Mouse (Mus musculus): ENCODE results near the gene Atad1. TPM values are rescaled to one million over a fixed set of nuclear protein-coding genes. Genes with fewer than 3 reads are reported as not detected.

The Atad1 gene
- polyA plus RNA-seq, 1 experiment from 2014 or later: 49.6 TPM

GRCm38 (mm10) chr19:32756900-32757725 is 17.5 kb upstream of the Atad1 start, which contains the start of gene Pten:
Pten (plus strand) TSS chr19:32757497.
- Histone ChIP-seq H3K36me3 (ENCODE audit: control insufficient read depth, insufficient read depth) (no peaks in the 10 kb centered on the region), H3K4me2 (replicated peaks; ENCODE audit: low read depth) (peak within 1 kb of the TSS; percentile 90), H3K9me3 (ENCODE audit: control insufficient read depth) (no peaks in the 10 kb centered on the region), H3K27me3 (replicated peaks; ENCODE audit: control insufficient read depth, insufficient read depth, low read length) (no peaks in the 10 kb centered on the region), H3K4me1 (replicated peaks; ENCODE audit: control insufficient read depth, insufficient read depth, low read length) (no peaks in the 10 kb centered on the region), H3K27ac (ENCODE audit: low read depth, low read length) (peak within 1 kb of the TSS; percentile 99), H3K4me3 (ENCODE audit: low read depth, low read length) (peak within 1 kb of the TSS; percentile 96), H3K9ac (ENCODE audit: low read depth, low read length) (peak within 1 kb of the TSS; percentile 97)
- under 1% methylated on average over 54 of the region's 77 CpGs for WGBS
- peak; percentile 83 for ATAC-seq
- TF ChIP-seq CTCF (IDR thresholded peaks at IDR 0.05; ENCODE audit: low read depth): 0 out of 2 replicates have a peak, but pooled peaks have one; percentile 10

- peak overlapping the region; percentile 96 for H3K4me3 ChIP-seq (ENCODE audit: low read depth, low read length)
- no peaks in the 10 kb centered on the region for H3K36me3 ChIP-seq (ENCODE audit: control insufficient read depth, insufficient read depth)
- TF ChIP-seq CTCF (IDR thresholded peaks at IDR 0.05; ENCODE audit: low read depth): peak; percentile 25
- H3K27ac ChIP-seq (ENCODE audit: low read depth, low read length): peak overlapping the region; percentile 99
- no peaks in the 10 kb centered on the region for H3K9me3 ChIP-seq (ENCODE audit: control insufficient read depth)
- WGBS: under 1% methylated on average over 14 of the region's 14 CpGs
- peak overlapping the region; percentile 90 for H3K4me2 ChIP-seq (replicated peaks; ENCODE audit: low read depth)
- peak overlapping the region; percentile 77 for H3K9ac ChIP-seq (ENCODE audit: low read depth, low read length)
- no peak for ATAC-seq
- no peaks in the 10 kb centered on the region for H3K27me3 ChIP-seq (replicated peaks; ENCODE audit: control insufficient read depth, insufficient read depth, low read length)
- no peaks in the 10 kb centered on the region for H3K4me1 ChIP-seq (replicated peaks; ENCODE audit: control insufficient read depth, insufficient read depth, low read length)
These were observed 17.0 kb upstream of the Atad1 start for GRCm38 (mm10) chr19:32756636-32756899.

GRCm38 (mm10) chr19:32755792-32756635 is 16.4 kb upstream of the Atad1 start:
- H3K36me3 ChIP-seq (ENCODE audit: control insufficient read depth, insufficient read depth): no peaks in the 10 kb centered on the region
- peak overlapping the region; percentile 99 for H3K27ac ChIP-seq (ENCODE audit: low read depth, low read length)
- peak; percentile 73 for TF ChIP-seq CTCF (IDR thresholded peaks at IDR 0.05; ENCODE audit: low read depth)
- under 1% methylated on average over 52 of the region's 53 CpGs for WGBS
- H3K4me2 ChIP-seq (replicated peaks; ENCODE audit: low read depth): peak overlapping the region; percentile 90
- no peaks in the 10 kb centered on the region for H3K27me3 ChIP-seq (replicated peaks; ENCODE audit: control insufficient read depth, insufficient read depth, low read length)
- peak; percentile 79 for ATAC-seq
- peak overlapping the region; percentile 96 for H3K4me3 ChIP-seq (ENCODE audit: low read depth, low read length)
- H3K9me3 ChIP-seq (ENCODE audit: control insufficient read depth): no peaks in the 10 kb centered on the region
- H3K4me1 ChIP-seq (replicated peaks; ENCODE audit: control insufficient read depth, insufficient read depth, low read length): no peaks in the 10 kb centered on the region
- H3K9ac ChIP-seq (ENCODE audit: low read depth, low read length): peak overlapping the region; percentile 77

- no peak for ATAC-seq
These were observed 15.7 kb upstream of the Atad1 start for GRCm38 (mm10) chr19:32755104-32755791.

GRCm38 (mm10) chr19:32754188-32755000 is 14.8 kb upstream of the Atad1 start:
- Histone ChIP-seq H3K9me3 (ENCODE audit: control insufficient read depth) (no peaks in the 10 kb centered on the region), H3K27me3 (replicated peaks; ENCODE audit: control insufficient read depth, insufficient read depth, low read length) (no peaks in the 10 kb centered on the region), H3K27ac (ENCODE audit: low read depth, low read length) (no peak overlapping the region), H3K4me1 (replicated peaks; ENCODE audit: control insufficient read depth, insufficient read depth, low read length) (no peaks in the 10 kb centered on the region), H3K4me2 (replicated peaks; ENCODE audit: low read depth) (no peak overlapping the region), H3K36me3 (ENCODE audit: control insufficient read depth, insufficient read depth) (no peaks in the 10 kb centered on the region), H3K4me3 (ENCODE audit: low read depth, low read length) (peak overlapping the region; percentile 96), H3K9ac (ENCODE audit: low read depth, low read length) (0 out of 2 replicates have a peak overlapping the region, but pooled peaks have one; percentile 77)
- TF ChIP-seq CTCF (IDR thresholded peaks at IDR 0.05; ENCODE audit: low read depth): no peak
- 56% methylated on average over 15 of the region's 15 CpGs for WGBS
- ATAC-seq: no peak

More at GRCm38 (mm10) chr19:32755104-32755791, 15.7 kb upstream of the Atad1 start:
- peak overlapping the region; percentile 77 for H3K9ac ChIP-seq (ENCODE audit: low read depth, low read length)
- H3K4me3 ChIP-seq (ENCODE audit: low read depth, low read length): peak overlapping the region; percentile 96
- H3K27me3 ChIP-seq (replicated peaks; ENCODE audit: control insufficient read depth, insufficient read depth, low read length): no peaks in the 10 kb centered on the region
- 8% methylated on average over 12 of the region's 12 CpGs for WGBS
- H3K4me1 ChIP-seq (replicated peaks; ENCODE audit: control insufficient read depth, insufficient read depth, low read length): no peaks in the 10 kb centered on the region
- no peaks in the 10 kb centered on the region for H3K9me3 ChIP-seq (ENCODE audit: control insufficient read depth)
- TF ChIP-seq CTCF (IDR thresholded peaks at IDR 0.05; ENCODE audit: low read depth): no peak
- peak overlapping the region; percentile 99 for H3K27ac ChIP-seq (ENCODE audit: low read depth, low read length)
- H3K4me2 ChIP-seq (replicated peaks; ENCODE audit: low read depth): peak overlapping the region; percentile 90
- no peaks in the 10 kb centered on the region for H3K36me3 ChIP-seq (ENCODE audit: control insufficient read depth, insufficient read depth)
